Mouse (Mus musculus) stomach, postnatal 0 days (tissue): ENCODE data around the gene Tmc6.

Experiments
- CTCF ChIP-seq: IDR thresholded peaks from 2 replicates; pipeline ENCODE4 v1.5.1; 2016; ENCODE audit warnings: antibody characterized with exemption, low read depth, mild to moderate bottlenecking, moderate library complexity
- EP300 ChIP-seq: optimal IDR thresholded peaks from 2 replicates; pipeline ENCODE3; 2016; ENCODE audit warnings: antibody characterized with exemption

DNA sequence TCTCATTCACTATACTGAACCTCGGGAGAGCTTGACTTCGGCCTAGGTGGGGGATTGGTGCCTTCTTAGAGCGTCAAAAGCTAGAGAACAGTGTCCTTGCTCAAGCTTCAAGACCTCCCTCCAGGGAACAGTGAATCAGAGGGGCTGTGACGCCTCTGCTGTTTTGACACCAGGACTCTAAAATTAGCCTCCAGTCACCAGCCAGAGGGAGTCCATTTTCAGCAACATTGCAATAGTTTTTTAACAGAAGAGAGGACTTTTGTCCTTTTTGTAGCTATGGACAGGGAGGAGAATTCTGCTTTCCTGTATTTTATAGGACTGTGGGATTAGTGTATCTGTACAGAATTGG is 51.5 kb downstream of the Tmc6 start:
- no peak for TF ChIP-seq CTCF
- no peak for TF ChIP-seq EP300
